Mouse (Mus musculus) MEL-GATA-1-ER (cell line): ENCODE results near the gene Fig4.

Source experiments
- DNase-seq: peaks from one replicate; pipeline ENCODE4 v3.0.0-alpha.2; 2012; ENCODE audit warnings: low read depth; ENCODE audit errors: extremely low read depth

Fig4 gene

DNA sequence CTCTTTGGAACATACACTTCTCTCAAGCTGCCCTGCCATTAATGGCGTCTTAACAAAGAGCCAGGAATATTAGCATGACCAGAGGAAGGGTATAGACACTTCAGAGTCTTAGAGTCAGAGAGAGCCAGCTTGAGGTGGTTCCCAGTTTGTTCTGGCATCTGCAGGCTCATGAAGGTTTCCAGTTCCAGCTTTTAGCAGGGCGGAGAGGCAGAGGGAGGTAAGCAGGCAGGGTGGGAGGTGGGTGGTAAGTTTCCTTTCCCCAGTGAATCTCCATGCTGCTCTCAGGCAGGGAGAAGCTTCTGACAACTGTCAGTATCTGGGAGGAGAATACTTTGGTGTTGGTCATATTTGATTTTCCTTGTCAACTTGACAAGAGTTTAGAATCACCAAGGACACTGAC, 156.9 kb downstream of the Fig4 start:
- DNase-seq: no peak
